Mouse (Mus musculus) layer of hippocampus, adult 18-20 months (tissue): ENCODE data around the gene Gm28827. TPM values are rescaled to one million over a fixed set of nuclear protein-coding genes. Genes with fewer than 3 reads are reported as not detected.
"Not testable (repeated sequence)": the region's sequence is repeated elsewhere in the genome, so short reads cannot be mapped to it uniquely, and the experiment has no call there.

Experiments used
- DNase-seq, 2 experiments: peaks; one replicate each; pipeline ENCODE4 v3.0.0; 2022; ENCODE audit warnings: low spot score in 2 of 2
- long read RNA-seq: library from polyadenylated mRNA; stranded (forward); transcript quantifications from one replicate; pipeline ENCODE4 v2.0.0, GENCODE M21; 2021
- total RNA-seq, 2 experiments: library from RNA; stranded (reverse); gene quantifications; 2 replicates each; pipeline ENCODE4 v1.2.3; 2021

The Gm28827 gene
- not detected for total RNA-seq
- long read RNA-seq, result 0 reads

- not testable (repeated sequence) for DNase-seq
Measured at GRCm38 (mm10) chrY:83030647-83031046, at the start of gene Gm28827. Gene Gm28827 (plus strand): TSS chrY:83030947.
